ENCODE assay signal across 18 mouse cellular contexts in the genomic region with DNA sequence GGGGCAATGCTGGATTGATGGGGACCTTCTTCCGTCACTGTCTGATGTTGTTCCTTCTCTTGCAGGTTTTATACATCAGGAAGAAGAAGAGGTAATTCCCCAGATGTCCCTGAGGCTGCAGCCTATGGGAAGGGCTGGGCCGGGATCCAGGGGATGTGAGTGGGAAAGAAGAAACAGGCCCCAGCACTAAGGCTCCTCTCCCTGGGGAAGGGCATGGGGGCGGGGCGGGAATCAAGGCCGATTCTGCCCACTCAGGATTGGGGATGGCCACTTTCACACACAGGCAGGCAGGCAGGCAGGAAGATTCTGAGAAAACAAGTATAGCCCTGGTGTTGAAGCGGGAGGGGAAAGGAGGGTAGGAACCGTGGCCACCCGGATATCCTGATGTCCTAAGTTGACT. TPM values are rescaled to one million over a fixed set of nuclear protein-coding genes. Genes with fewer than 3 reads are reported as not detected.
"Had no signal": no experiment of that assay in that cellular context is flagged by ENCODE, and none has a peak within 500 bp of the region (broad histone marks: within the 10 kb centered on the region; RNA-seq: fewer than 3 reads in every experiment).

No protein-coding gene starts in this region.

- H3K4me3 ChIP-seq: left cerebral cortex, adult 2 months; liver, embryonic 13.5 days; neural tube, embryonic 12.5 days had no signal

- DNase-seq: kidney, postnatal 36 days; layer of hippocampus, postnatal 36 days; liver, embryonic 13.5 days; lung, adult 2 months; lung, postnatal 14 days; lung, postnatal 4 days; midbrain, embryonic 14.5 days; right cerebral cortex, postnatal 14 days; right cerebral cortex, postnatal 4 days; thymus, adult 2 months; thymus, postnatal 14 days; thymus, postnatal 4 days had no signal

- H3K4me1 ChIP-seq: neural tube, embryonic 12.5 days had no signal

- H3K27ac ChIP-seq: kidney, postnatal 0 days; left cerebral cortex, adult 2 months; liver, embryonic 13.5 days; neural tube, embryonic 12.5 days; stomach, postnatal 0 days had no signal

RNA-seq across cellular contexts. Expression of gene Cacna2d2, which starts 53.3 kb away (rescaled TPM):
- polyA plus RNA-seq: liver, adult 2 months; liver, embryonic 13.5 days; liver, embryonic 16.5 days had no signal
